Mouse (Mus musculus): ENCODE data around the gene Ms4a6c.
"Not testable (repeated sequence)": the region's sequence is repeated elsewhere in the genome, so short reads cannot be mapped to it uniquely, and the experiment has no call there.

Ms4a6c gene

GRCm38 (mm10) chr19:11501326-11501725, 32.2 kb downstream of the Ms4a6c start:
- DNase-seq (ENCODE audit: low read depth, low spot score): no peak

- DNase-seq (ENCODE audit: low read depth, low spot score): no peak
Measured at GRCm38 (mm10) chr19:11504857-11505256, 35.7 kb downstream of the Ms4a6c start.

GRCm38 (mm10) chr19:11513458-11513857, 44.3 kb downstream of the Ms4a6c start:
- DNase-seq (ENCODE audit: low read depth, low spot score): no peak

GRCm38 (mm10) chr19:11516246-11516645, 47.1 kb downstream of the Ms4a6c start, which contains the start of gene Ms4a6b:
Gene Ms4a6b, plus strand, starts transcription at chr19:11516512.
- no peak for DNase-seq (ENCODE audit: low read depth, low spot score)

GRCm38 (mm10) chr19:11516845-11517244, 47.7 kb downstream of the Ms4a6c start:
- no peak for DNase-seq (ENCODE audit: low read depth, low spot score)

- not testable (repeated sequence) for DNase-seq (ENCODE audit: low read depth, low spot score)
Measured at GRCm38 (mm10) chr19:11517373-11517772, 48.2 kb downstream of the Ms4a6c start.

GRCm38 (mm10) chr19:11518356-11518755, 49.2 kb downstream of the Ms4a6c start:
- not testable (repeated sequence) for DNase-seq (ENCODE audit: low read depth, low spot score)

GRCm38 (mm10) chr19:11520146-11520545, 51.0 kb downstream of the Ms4a6c start:
- no peak for DNase-seq (ENCODE audit: low read depth, low spot score)
